In the genomic region with DNA sequence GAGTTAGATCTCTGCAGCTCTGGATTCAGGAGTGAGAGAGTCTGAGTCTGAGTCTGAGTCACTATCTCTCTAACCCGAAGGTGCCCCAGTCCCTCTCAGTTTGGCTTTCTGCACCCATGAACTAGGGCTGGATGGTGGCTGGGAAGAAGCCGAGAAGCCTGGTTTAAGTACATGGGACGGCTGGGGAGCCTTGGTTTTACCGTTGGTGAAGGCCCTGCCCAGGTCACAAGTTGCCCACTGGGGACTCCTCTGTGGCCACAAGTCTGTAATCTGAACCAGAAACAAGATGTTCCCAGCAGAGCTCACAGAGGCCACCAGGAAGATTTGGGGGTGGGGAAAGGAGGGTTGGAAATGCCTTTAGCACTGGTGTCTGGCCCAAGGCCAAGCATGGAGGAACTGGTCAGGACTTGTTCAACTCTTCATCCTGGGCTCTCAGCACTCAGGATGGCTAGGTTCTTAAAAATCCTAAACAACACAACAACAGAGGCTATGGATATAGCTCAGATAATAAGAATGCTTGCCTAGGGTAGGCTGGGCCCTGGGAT, we compare ENCODE assay signal across 11 mouse cellular contexts. TPM values are rescaled to one million over a fixed set of nuclear protein-coding genes. Genes with fewer than 3 reads are reported as not detected.
DNase-seq lines count a peak whose midpoint lies in the region; ATAC-seq and TF ChIP-seq lines count a peak whose summit lies in the region.
"Had no signal": no experiment of that assay in that cellular context is flagged by ENCODE, and none has a peak within 500 bp of the region (broad histone marks: within the 10 kb centered on the region; RNA-seq: fewer than 3 reads in every experiment).

No protein-coding gene starts in this region.

- DNase-seq in retina, postnatal 1 day: no peak
- DNase-seq in midbrain, embryonic 10.5 days (ENCODE audit: low spot score): no peak
- DNase-seq in hindbrain, postnatal 0 days (ENCODE audit: low spot score): no peak
- DNase-seq: thymus, postnatal 36 days had no signal

- no peak for ATAC-seq in intestine, embryonic 15.5 days
- no peak for ATAC-seq in intestine, postnatal 0 days
- ATAC-seq in embryonic facial prominence, embryonic 12.5 days (ENCODE audit: insufficient number of reproducible peaks, insufficient read depth, low FRiP score, low TSS enrichment): no peak
- ATAC-seq in kidney, embryonic 16.5 days (ENCODE audit: low FRiP score, low TSS enrichment): no peak
- ATAC-seq in hindbrain, postnatal 0 days: no peak

- H3K27me3 ChIP-seq in intestine, embryonic 15.5 days (replicated peaks): no peaks in the 10 kb centered on the region
- no peaks in the 10 kb centered on the region for H3K27me3 ChIP-seq in intestine, postnatal 0 days (replicated peaks; ENCODE audit: control insufficient read depth, insufficient read depth, low read length)
- no peaks in the 10 kb centered on the region for H3K27me3 ChIP-seq in embryonic facial prominence, embryonic 12.5 days
- no peaks in the 10 kb centered on the region for H3K27me3 ChIP-seq in kidney, embryonic 16.5 days (ENCODE audit: insufficient read depth, low read length)
- H3K27me3 ChIP-seq in small intestine, adult 2 months (ENCODE audit: control insufficient read depth, insufficient read depth, low read length): no peaks in the 10 kb centered on the region
- H3K27me3 ChIP-seq in midbrain, embryonic 10.5 days (ENCODE audit: low read depth, poor library complexity, severe bottlenecking): peaks cover 8% of the 10 kb centered on the region; the same call in 1 of the 2 replicates
- no peaks in the 10 kb centered on the region for H3K27me3 ChIP-seq in hindbrain, postnatal 0 days (ENCODE audit: insufficient read depth, low read length)
- H3K27me3 ChIP-seq: hindbrain, embryonic 15.5 days; liver, embryonic 15.5 days had no signal

- no peaks in the 10 kb centered on the region for H3K9me3 ChIP-seq in intestine, embryonic 15.5 days
- H3K9me3 ChIP-seq in intestine, postnatal 0 days (ENCODE audit: control insufficient read depth): no peaks in the 10 kb centered on the region
- no peaks in the 10 kb centered on the region for H3K9me3 ChIP-seq in embryonic facial prominence, embryonic 12.5 days
- no peaks in the 10 kb centered on the region for H3K9me3 ChIP-seq in kidney, embryonic 16.5 days (ENCODE audit: low read length)
- no peaks in the 10 kb centered on the region for H3K9me3 ChIP-seq in midbrain, embryonic 10.5 days (replicated peaks)
- H3K9me3 ChIP-seq in hindbrain, postnatal 0 days (ENCODE audit: low read length): no peaks in the 10 kb centered on the region
- H3K9me3 ChIP-seq: hindbrain, embryonic 15.5 days; liver, embryonic 15.5 days had no signal

- no peak for TF ChIP-seq CTCF in intestine, postnatal 0 days (IDR thresholded peaks at IDR 0.05; ENCODE audit: low read depth)
- no peak for TF ChIP-seq CTCF in small intestine, adult 2 months (IDR thresholded peaks at IDR 0.05; ENCODE audit: extremely low read depth, insufficient read length, insufficient replicate concordance, low read depth, low read length)
- TF ChIP-seq CTCF in hindbrain, postnatal 0 days (IDR thresholded peaks at IDR 0.05; ENCODE audit: low read depth): no peak

- H3K4me2 ChIP-seq in intestine, embryonic 15.5 days (replicated peaks): no peak overlapping the region
- no peak overlapping the region for H3K4me2 ChIP-seq in intestine, postnatal 0 days (replicated peaks; ENCODE audit: low read depth)
- no peak overlapping the region for H3K4me2 ChIP-seq in embryonic facial prominence, embryonic 12.5 days (replicated peaks)
- no peak overlapping the region for H3K4me2 ChIP-seq in kidney, embryonic 16.5 days (replicated peaks; ENCODE audit: low read depth, low read length)
- H3K4me2 ChIP-seq in hindbrain, postnatal 0 days (ENCODE audit: low read depth, low read length): no peak overlapping the region
- H3K4me2 ChIP-seq: hindbrain, embryonic 15.5 days; liver, embryonic 15.5 days had no signal

- peak overlapping the region; percentile 1; the same call in 1 of the 2 replicates for H3K27ac ChIP-seq in intestine, embryonic 15.5 days
- no peak overlapping the region for H3K27ac ChIP-seq in intestine, postnatal 0 days (ENCODE audit: low read depth, low read length)
- peak overlapping the region; percentile 52 for H3K27ac ChIP-seq in embryonic facial prominence, embryonic 12.5 days
- peak overlapping the region; percentile 79 for H3K27ac ChIP-seq in kidney, embryonic 16.5 days (ENCODE audit: low read length)
- H3K27ac ChIP-seq in small intestine, adult 2 months (ENCODE audit: insufficient read depth, low read depth, low read length): peak overlapping the region; percentile 82
- H3K27ac ChIP-seq in midbrain, embryonic 10.5 days (replicated peaks): no peak overlapping the region
- H3K27ac ChIP-seq in hindbrain, postnatal 0 days: no peak overlapping the region
- H3K27ac ChIP-seq: hindbrain, embryonic 15.5 days; liver, embryonic 15.5 days had no signal

- no peak for TF ChIP-seq POLR2A in small intestine, adult 2 months (IDR thresholded peaks at IDR 0.05; ENCODE audit: low read depth, low read length)

- no peak overlapping the region for H3K9ac ChIP-seq in intestine, embryonic 15.5 days
- no peak overlapping the region for H3K9ac ChIP-seq in intestine, postnatal 0 days (ENCODE audit: low read depth, low read length)
- no peak overlapping the region for H3K9ac ChIP-seq in embryonic facial prominence, embryonic 12.5 days
- H3K9ac ChIP-seq in kidney, embryonic 16.5 days (replicated peaks; ENCODE audit: low read length): peak overlapping the region; percentile 9; the same call in 1 of the 2 replicates
- H3K9ac ChIP-seq in hindbrain, postnatal 0 days (replicated peaks; ENCODE audit: low read length): no peak overlapping the region
- H3K9ac ChIP-seq: hindbrain, embryonic 15.5 days; liver, embryonic 15.5 days had no signal

- 74% methylated on average over 4 of the region's 4 CpGs for WGBS in intestine, embryonic 15.5 days
- WGBS in intestine, postnatal 0 days: 82% methylated on average over 4 of the region's 4 CpGs
- 47% methylated on average over 4 of the region's 4 CpGs for WGBS in embryonic facial prominence, embryonic 12.5 days
- WGBS in kidney, embryonic 16.5 days: 66% methylated on average over 4 of the region's 4 CpGs
- WGBS in small intestine, adult 2 months: 79% methylated on average over 4 of the region's 4 CpGs
- 84% methylated on average over 4 of the region's 4 CpGs for WGBS in midbrain, embryonic 10.5 days
- WGBS in hindbrain, postnatal 0 days: 74% methylated on average over 4 of the region's 4 CpGs

- H3K4me3 ChIP-seq in intestine, embryonic 15.5 days (replicated peaks): no peak overlapping the region
- no peak overlapping the region for H3K4me3 ChIP-seq in intestine, postnatal 0 days (ENCODE audit: low read depth, low read length)
- no peak overlapping the region for H3K4me3 ChIP-seq in embryonic facial prominence, embryonic 12.5 days
- H3K4me3 ChIP-seq in kidney, embryonic 16.5 days (ENCODE audit: low read length): no peak overlapping the region
- no peak overlapping the region for H3K4me3 ChIP-seq in small intestine, adult 2 months (ENCODE audit: low read depth, low read length)
- no peak overlapping the region for H3K4me3 ChIP-seq in midbrain, embryonic 10.5 days
- H3K4me3 ChIP-seq in hindbrain, postnatal 0 days (ENCODE audit: low read length): no peak overlapping the region
- H3K4me3 ChIP-seq: hindbrain, embryonic 15.5 days; liver, embryonic 15.5 days had no signal

- no peaks in the 10 kb centered on the region for H3K36me3 ChIP-seq in intestine, embryonic 15.5 days
- H3K36me3 ChIP-seq in intestine, postnatal 0 days (ENCODE audit: control insufficient read depth, insufficient read depth): peaks cover 2% of the 10 kb centered on the region; the same call in 1 of the 2 replicates
- no peaks in the 10 kb centered on the region for H3K36me3 ChIP-seq in embryonic facial prominence, embryonic 12.5 days
- H3K36me3 ChIP-seq in kidney, embryonic 16.5 days (ENCODE audit: insufficient read depth, low read length): no peaks in the 10 kb centered on the region
- no peaks in the 10 kb centered on the region for H3K36me3 ChIP-seq in small intestine, adult 2 months (ENCODE audit: control insufficient read depth, insufficient read depth, low read length)
- no peaks in the 10 kb centered on the region for H3K36me3 ChIP-seq in midbrain, embryonic 10.5 days
- H3K36me3 ChIP-seq in hindbrain, postnatal 0 days (ENCODE audit: insufficient read depth, low read length): no peaks in the 10 kb centered on the region
- H3K36me3 ChIP-seq: hindbrain, embryonic 15.5 days; liver, embryonic 15.5 days had no signal

- H3K4me1 ChIP-seq in intestine, embryonic 15.5 days (replicated peaks): peaks cover 73% of the 10 kb centered on the region
- peaks cover 19% of the 10 kb centered on the region; the same call in 1 of the 2 replicates for H3K4me1 ChIP-seq in intestine, postnatal 0 days (replicated peaks; ENCODE audit: control insufficient read depth, insufficient read depth, low read length)
- H3K4me1 ChIP-seq in embryonic facial prominence, embryonic 12.5 days: peaks cover 77% of the 10 kb centered on the region
- H3K4me1 ChIP-seq in kidney, embryonic 16.5 days (ENCODE audit: insufficient read depth, low read length): peaks cover 44% of the 10 kb centered on the region
- H3K4me1 ChIP-seq in small intestine, adult 2 months (ENCODE audit: control insufficient read depth, insufficient read depth, insufficient read length, low read length): peaks cover 55% of the 10 kb centered on the region
- H3K4me1 ChIP-seq in midbrain, embryonic 10.5 days: peaks cover 15% of the 10 kb centered on the region
- H3K4me1 ChIP-seq in hindbrain, postnatal 0 days (ENCODE audit: insufficient read depth, low read length): peaks cover 14% of the 10 kb centered on the region

RNA-seq across cellular contexts. Expression of a gene that starts 13.6 kb away (rescaled TPM):
- polyA plus RNA-seq in intestine, embryonic 15.5 days (2015; fragmentation: Nextera tagmentation; extraction: Ambion mirVana): 167 and 170 TPM in 2 replicates
- polyA plus RNA-seq in intestine, postnatal 0 days (2015; fragmentation: Nextera tagmentation; extraction: Ambion mirVana): 129 and 138 TPM in 2 replicates
- 130 and 133 TPM in 2 replicates for polyA plus RNA-seq in embryonic facial prominence, embryonic 12.5 days (2016; fragmentation: Nextera tagmentation; extraction: Ambion mirVana)
- 149 and 165 TPM in 2 replicates for polyA plus RNA-seq in kidney, embryonic 16.5 days (2015; fragmentation: Nextera tagmentation; extraction: Ambion mirVana)
- 198 and 205 TPM in 2 replicates for polyA plus RNA-seq in small intestine, adult 2 months (2012; rRNA removed)
- 13.7 and 23.4 TPM in 2 replicates for polyA plus RNA-seq in midbrain, embryonic 10.5 days (2016; fragmentation: Nextera tagmentation; extraction: Ambion mirVana)
- total RNA-seq in hindbrain, postnatal 0 days (2014; rRNA removed): 35.4 and 50.1 TPM in 2 replicates
- 33.8 and 39.4 TPM in 2 replicates for polyA plus RNA-seq in hindbrain, postnatal 0 days (2015; fragmentation: Nextera tagmentation; extraction: Ambion mirVana)

Comparison
In these comparisons a context has a peak if more than half of its experiments do, and no peak if none do; other contexts are left out.
1. H3K27ac ChIP-seq: peak in intestine, embryonic 15.5 days (single experiment), embryonic facial prominence, embryonic 12.5 days (single experiment), kidney, embryonic 16.5 days (single experiment) and small intestine, adult 2 months (single experiment); none in intestine, postnatal 0 days (single experiment), midbrain, embryonic 10.5 days (single experiment) and hindbrain, postnatal 0 days (single experiment).